Mouse (Mus musculus) stomach, postnatal 0 days (tissue): ENCODE results near the gene Msi2.

Experiments used
- CTCF ChIP-seq: IDR thresholded peaks from 2 replicates; pipeline ENCODE4 v1.5.1; 2016; ENCODE audit warnings: antibody characterized with exemption, low read depth, mild to moderate bottlenecking, moderate library complexity
- EP300 ChIP-seq: optimal IDR thresholded peaks from 2 replicates; pipeline ENCODE3; 2016; ENCODE audit warnings: antibody characterized with exemption

- TF ChIP-seq CTCF (no peak), EP300 (no peak)
Measured at GRCm38 (mm10) chr11:88548423-88548822, 169.9 kb downstream of the Msi2 start.
